Mouse (Mus musculus) lung, postnatal 0 days (tissue): ENCODE measurements around the gene Erg.

ENCODE experiments used
- CTCF ChIP-seq: IDR thresholded peaks from 2 replicates; pipeline ENCODE4 v1.5.1; 2016; ENCODE audit warnings: antibody characterized with exemption, mild to moderate bottlenecking
- EP300 ChIP-seq: IDR thresholded peaks from 2 replicates; pipeline ENCODE4 v1.6.1; 2016; ENCODE audit warnings: antibody characterized with exemption, mild to moderate bottlenecking, control low read depth

- TF ChIP-seq CTCF (no peak), EP300 (no peak)
Observed at GRCm38 (mm10) chr16:95432540-95432971, 153.8 kb downstream of the Erg start.
